Mouse (Mus musculus): ENCODE results near the gene Svep1.

Svep1 gene

GRCm38 (mm10) chr4:58206115-58206945 is at the start of gene Svep1:
Gene Svep1 (minus strand): TSS chr4:58206859.
- peak; percentile 25 to 64 for DNase-seq (ENCODE audit: low spot score in 2 of 2)

- no peak for DNase-seq (ENCODE audit: low spot score in 2 of 2)
Measured at GRCm38 (mm10) chr4:58253410-58253809, 46.8 kb upstream of the Svep1 start.

- DNase-seq (ENCODE audit: low spot score in 2 of 2) = no peak
Measured at GRCm38 (mm10) chr4:58252381-58252780, 45.7 kb upstream of the Svep1 start.

- DNase-seq (ENCODE audit: low spot score in 2 of 2) = no peak
Measured at GRCm38 (mm10) chr4:58245544-58245943, 38.9 kb upstream of the Svep1 start.

GRCm38 (mm10) chr4:58240416-58240815 is 33.8 kb upstream of the Svep1 start:
- DNase-seq (ENCODE audit: low spot score in 2 of 2) = no peak

- no peak for DNase-seq (ENCODE audit: low spot score in 2 of 2)
Measured at GRCm38 (mm10) chr4:58235828-58236227, 29.2 kb upstream of the Svep1 start.

GRCm38 (mm10) chr4:58223499-58223898 is 16.8 kb upstream of the Svep1 start:
- DNase-seq (ENCODE audit: low spot score in 2 of 2) = no peak

GRCm38 (mm10) chr4:58211374-58211773 is 4.7 kb upstream of the Svep1 start:
- DNase-seq (ENCODE audit: low spot score in 2 of 2) = no peak

GRCm38 (mm10) chr4:58210557-58211090 is 4.0 kb upstream of the Svep1 start:
- no peak for DNase-seq (ENCODE audit: low spot score in 2 of 2)

GRCm38 (mm10) chr4:58205750-58206114 is 927 bp downstream of the Svep1 start:
- no peak for DNase-seq (ENCODE audit: low spot score in 2 of 2)

GRCm38 (mm10) chr4:58201703-58202102 is 5.0 kb downstream of the Svep1 start:
- DNase-seq (ENCODE audit: low spot score in 2 of 2) = no peak

- no peak for DNase-seq (ENCODE audit: low spot score in 2 of 2)
Measured at GRCm38 (mm10) chr4:58200826-58201225, 5.8 kb downstream of the Svep1 start.

GRCm38 (mm10) chr4:58197230-58197629 is 9.4 kb downstream of the Svep1 start:
- no peak for DNase-seq (ENCODE audit: low spot score in 2 of 2)

GRCm38 (mm10) chr4:58196795-58197194 is 9.9 kb downstream of the Svep1 start:
- DNase-seq (ENCODE audit: low spot score in 2 of 2) = no peak

- no peak for DNase-seq (ENCODE audit: low spot score in 2 of 2)
Measured at GRCm38 (mm10) chr4:58195936-58196335, 10.7 kb downstream of the Svep1 start.

- DNase-seq (ENCODE audit: low spot score in 2 of 2) = no peak
Measured at GRCm38 (mm10) chr4:58189281-58189680, 17.4 kb downstream of the Svep1 start.

- no peak for DNase-seq (ENCODE audit: low spot score in 2 of 2)
Measured at GRCm38 (mm10) chr4:58185401-58185800, 21.3 kb downstream of the Svep1 start.

- no peak for DNase-seq (ENCODE audit: low spot score in 2 of 2)
Measured at GRCm38 (mm10) chr4:58184681-58185341, 21.8 kb downstream of the Svep1 start.

GRCm38 (mm10) chr4:58183897-58184296 is 22.8 kb downstream of the Svep1 start:
- no peak for DNase-seq (ENCODE audit: low spot score in 2 of 2)

GRCm38 (mm10) chr4:58178489-58178888 is 28.2 kb downstream of the Svep1 start:
- DNase-seq (ENCODE audit: low spot score in 2 of 2) = no peak

- DNase-seq (ENCODE audit: low spot score in 2 of 2) = peak; percentile 14 to 59
Measured at GRCm38 (mm10) chr4:58177256-58177655, 29.4 kb downstream of the Svep1 start.

- DNase-seq (ENCODE audit: low spot score in 2 of 2) = no peak
Measured at GRCm38 (mm10) chr4:58174435-58174987, 32.1 kb downstream of the Svep1 start.

GRCm38 (mm10) chr4:58173401-58173800 is 33.3 kb downstream of the Svep1 start:
- DNase-seq (ENCODE audit: low spot score in 2 of 2) = no peak

Data from urinary bladder, adult 18-20 months (tissue).